Mouse (Mus musculus) B cell, adult 2 months (primary cell): ENCODE results near the gene Gm10031.
"Not testable (repeated sequence)": the region's sequence is repeated elsewhere in the genome, so short reads cannot be mapped to it uniquely, and the experiment has no call there.

Experiments
- DNase-seq, 2 experiments: peaks; one replicate each; pipeline ENCODE4 v3.0.0; 2022

Gm10031 gene

DNA sequence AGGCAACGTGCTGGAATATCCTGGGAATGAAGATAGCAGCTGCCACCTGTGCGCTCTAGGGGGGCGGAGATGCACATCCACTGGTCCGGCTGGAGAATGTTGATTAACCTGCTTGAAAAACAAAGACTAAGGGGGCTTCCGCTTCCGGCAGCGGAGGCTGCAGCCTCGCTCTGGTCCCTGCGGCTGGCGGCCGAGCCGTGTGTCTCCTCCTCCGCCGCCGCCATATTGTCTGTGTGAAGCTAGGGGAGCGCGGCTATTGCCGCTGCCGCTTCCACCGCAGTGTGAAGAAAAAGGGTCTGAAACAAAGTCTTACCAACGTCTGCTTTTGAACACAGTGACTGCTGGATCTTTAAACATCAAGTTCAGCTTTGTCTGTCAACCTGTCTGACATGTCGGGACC, at the start of gene Gm10031:
Gm10031 (plus strand) TSS at position 171 of the 400 bp plus-strand sequence.
- not testable (repeated sequence) for DNase-seq

DNA sequence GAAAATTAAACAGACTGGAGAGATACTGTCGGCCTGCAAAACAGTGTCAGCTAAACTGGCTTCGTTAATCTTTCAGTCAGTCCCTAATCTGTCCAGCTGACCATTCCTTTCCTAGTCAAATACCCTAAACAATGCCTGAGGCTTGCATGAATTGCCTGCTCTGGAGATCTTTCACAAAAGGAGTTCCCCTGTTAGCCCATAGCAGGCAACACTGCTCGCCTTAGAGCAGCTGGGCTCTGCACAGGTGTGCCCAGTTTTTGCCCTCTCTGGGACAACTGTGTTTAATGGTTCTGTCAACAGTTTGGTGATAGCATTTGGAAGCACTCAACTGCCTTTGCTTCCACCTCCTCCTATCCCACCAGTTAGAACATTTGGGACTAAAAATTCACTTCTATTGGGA, 49.0 kb upstream of the Gm10031 start:
- no peak for DNase-seq

DNA sequence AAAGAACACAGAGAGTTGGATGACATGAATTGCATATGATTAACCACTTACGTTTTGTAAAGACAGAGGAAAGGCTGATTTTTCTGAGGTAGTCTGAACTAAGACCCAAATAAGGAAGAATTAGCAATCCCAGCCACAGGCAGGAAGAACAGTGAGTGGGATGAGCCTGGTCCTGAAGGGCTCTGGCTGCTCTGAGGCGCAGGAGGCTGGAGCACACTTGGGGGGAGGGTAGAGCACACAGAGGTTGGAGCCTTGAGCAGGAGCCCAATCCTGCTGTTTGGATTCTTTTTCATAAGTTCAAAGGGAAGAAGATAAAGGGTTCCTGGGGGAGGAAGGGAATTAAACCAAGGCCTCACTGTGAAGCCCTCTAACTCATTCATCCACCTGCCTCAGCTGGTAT, 47.8 kb upstream of the Gm10031 start:
- DNase-seq = no peak

DNA sequence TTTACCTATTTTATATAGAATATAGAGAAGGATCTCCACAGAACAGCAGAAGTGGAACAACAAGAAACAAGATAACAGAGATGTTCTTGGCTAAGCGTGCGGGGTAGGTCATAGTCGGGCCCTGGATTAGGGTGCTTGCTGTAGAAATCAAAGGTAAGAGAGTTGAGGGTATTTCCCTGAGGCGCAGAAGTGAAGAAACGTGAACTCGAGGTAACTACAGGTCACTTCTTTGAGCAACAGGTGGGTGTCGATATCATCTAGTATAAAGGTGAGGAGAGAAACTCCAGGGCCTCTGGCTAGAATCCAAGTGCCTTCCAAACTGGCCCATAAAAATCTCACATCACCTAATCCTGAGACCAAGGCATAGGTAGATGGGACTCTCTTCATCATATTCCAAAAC, 47.3 kb upstream of the Gm10031 start:
- no peak for DNase-seq

DNA sequence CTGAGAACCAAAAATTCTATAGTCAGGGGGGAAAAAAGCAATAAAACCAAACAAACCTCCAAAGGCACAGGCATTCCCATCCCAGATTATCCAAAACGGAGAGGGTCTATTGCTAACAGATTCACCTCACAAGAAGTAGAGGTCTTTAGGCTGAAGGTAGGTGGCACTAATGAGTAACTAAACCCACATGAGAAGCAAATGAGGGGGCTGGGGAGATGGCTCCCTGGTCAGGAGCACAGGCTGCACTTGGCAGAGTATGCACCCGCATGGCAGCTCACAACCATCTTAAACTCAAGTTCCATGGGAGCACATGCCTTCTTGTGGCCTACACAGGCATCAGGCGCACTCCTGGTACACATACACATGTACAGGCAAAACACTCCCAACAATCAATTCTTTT, 42.0 kb upstream of the Gm10031 start:
- DNase-seq = no peak

DNA sequence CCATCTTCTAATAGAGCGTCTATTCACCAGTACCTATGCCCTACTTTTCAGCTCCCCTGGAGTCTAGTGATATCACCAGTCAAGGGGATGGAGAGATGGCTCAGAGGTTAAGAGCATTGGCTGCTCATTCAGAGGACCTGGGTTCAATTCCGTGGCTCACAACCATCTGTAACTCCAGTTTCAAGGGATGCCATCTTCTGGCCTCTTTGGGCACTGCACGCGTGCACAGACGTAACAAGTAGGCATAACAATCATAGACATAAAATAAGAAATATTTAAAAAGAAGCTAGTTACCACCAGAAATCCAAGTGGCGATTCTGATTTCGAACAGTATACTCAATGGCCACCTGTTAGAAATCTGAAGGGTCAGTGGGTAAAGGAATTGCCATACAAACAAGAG, 36.3 kb upstream of the Gm10031 start:
- peak in 1 of 2 experiments; percentile 29 for DNase-seq

DNA sequence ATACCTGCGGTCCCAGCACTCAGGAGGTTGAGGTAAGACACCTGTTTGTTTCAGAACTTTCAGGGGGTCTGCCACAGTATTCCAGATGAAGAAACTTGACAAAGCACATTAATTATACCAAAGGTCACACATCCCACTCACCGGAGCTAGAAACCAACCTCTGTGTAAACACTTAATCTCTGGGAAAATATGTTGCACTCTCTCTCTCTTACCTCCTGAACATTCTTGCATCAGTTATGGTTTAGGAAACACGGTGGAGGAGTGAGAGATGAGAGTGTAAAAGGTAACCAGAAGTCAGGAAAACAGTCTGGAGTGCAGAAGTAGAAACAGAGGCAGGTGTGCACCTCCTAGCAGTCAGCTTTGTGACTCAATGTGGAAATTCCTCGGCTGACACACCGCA, 35.8 kb upstream of the Gm10031 start:
- no peak for DNase-seq

DNA sequence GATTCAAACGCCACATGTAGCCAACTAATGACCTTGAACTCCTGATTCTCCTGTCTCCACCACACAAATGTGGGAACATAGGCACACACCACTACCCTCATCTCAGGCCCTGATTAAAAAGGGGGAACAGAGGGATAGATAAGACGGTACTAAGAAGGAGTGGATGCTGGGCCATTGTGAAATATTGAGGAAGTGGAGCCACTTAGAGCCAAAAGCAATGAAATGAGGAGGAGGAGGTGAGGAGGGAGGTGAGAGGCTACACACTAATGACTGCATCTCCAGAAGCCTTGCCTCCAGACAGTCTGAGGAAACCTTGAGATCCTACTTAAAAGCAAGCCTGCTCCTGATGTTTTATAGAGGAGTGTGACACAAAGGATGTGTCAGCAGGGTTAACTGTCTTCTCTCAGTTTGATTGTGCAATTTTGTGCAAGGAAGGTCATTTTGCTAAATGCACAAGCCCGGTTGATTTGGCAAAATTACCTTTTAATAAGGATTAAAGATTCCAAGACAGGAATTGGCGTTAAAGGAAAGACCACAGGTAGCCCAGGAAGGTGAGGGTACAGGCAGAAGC, 32.5 kb upstream of the Gm10031 start:
- no peak for DNase-seq

DNA sequence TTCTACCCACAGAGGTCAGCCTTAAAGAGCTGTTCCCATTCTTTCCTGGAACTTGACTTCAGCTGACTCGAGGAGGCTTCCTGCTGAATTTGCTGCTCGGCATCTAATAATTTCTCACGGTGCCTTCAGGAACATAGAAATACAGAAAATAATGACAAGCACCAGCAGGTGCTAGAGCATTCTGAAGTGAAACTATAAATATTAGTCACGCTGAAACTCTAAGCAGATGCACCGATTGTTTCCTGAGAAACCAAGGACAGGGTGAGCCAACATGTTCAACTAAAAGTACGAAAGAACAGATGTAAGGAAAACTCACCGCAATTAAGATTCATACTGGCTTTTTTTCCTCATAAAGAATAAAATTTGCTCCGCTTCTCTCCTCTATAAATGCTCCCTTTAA, 28.8 kb upstream of the Gm10031 start:
- no peak for DNase-seq

DNA sequence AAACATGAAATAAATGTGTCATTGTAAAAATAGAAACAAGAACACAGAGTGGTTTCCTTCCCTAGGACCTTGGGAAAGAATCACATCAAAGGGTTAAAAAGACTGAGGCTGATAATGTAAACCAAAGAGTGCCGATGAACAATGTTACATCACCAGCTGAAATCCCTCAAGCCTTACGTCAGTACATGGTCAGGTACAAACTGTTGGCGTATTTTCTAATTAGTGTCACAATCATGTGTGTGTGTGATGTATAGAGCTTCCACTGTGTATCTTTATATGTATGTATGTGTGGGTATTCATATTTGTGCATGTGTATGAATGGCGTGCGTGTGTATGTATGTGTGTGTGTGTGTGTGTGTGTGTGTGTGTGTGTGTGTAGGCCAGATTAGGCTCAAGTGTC, 26.9 kb upstream of the Gm10031 start:
- no peak for DNase-seq

DNA sequence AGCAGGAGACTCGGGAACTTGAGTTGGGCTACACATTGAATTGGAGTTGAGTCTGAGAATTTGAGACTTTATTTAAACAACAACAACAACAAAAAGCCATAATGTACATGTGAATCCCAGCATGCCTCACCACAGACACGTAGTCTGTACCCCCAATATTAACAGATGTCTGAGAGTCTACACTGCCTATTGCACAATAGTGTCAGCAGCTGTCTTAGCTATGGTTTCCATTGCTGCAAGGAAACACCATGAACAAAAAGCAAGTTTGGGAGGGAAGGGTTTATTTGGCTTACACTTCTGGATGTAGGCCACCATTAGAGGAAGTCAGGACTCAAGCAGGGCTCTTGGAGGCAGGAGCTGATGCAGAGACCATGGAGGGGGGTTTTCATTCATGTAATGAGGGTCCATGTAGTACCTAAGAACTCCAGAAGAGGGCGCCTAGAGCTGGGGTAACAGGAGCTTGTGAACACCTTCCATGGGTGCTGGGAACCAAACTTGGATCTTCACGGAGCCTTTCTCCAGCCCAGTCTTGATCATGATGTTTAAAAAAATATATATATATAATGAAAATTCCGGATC, 18.8 kb upstream of the Gm10031 start:
- DNase-seq = peak; percentile 32 to 45

DNA sequence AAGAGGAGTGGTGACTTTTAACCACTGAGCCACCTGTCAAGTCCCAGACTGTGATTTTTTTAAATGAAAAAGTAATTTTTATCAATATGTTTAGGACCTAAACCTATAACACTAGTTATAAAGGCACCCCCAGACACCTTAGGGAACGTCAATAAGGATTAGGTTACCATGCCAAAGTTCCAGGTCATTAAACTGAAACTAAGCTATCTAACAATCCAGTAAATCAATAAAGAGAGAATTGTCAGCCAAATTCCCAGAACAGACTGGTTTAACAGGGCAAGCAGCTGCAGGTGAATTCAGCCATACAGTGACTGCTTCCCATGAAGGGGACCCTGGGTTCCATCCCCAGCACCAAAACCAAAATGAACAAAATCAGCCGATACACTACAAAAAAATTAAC, 17.9 kb upstream of the Gm10031 start:
- no peak for DNase-seq

DNA sequence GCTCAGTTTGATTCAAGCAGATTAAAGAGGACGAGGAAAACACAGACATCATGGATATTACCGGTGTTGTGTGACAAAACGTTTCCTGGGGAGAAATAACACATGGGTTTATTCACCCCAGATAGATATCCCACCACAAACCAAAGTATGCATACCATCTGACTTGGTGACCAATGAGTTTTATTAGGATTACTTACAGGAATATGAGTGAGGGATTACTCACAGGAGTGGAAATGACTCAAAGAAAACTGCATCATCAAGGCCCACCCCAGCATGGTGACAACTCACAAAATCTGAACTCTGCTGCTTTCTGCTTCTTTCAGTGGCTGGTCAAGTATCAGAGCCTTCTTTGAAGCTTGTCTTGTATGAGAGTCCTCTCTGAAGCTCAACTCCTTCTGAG, 16.1 kb upstream of the Gm10031 start:
- no peak for DNase-seq

DNA sequence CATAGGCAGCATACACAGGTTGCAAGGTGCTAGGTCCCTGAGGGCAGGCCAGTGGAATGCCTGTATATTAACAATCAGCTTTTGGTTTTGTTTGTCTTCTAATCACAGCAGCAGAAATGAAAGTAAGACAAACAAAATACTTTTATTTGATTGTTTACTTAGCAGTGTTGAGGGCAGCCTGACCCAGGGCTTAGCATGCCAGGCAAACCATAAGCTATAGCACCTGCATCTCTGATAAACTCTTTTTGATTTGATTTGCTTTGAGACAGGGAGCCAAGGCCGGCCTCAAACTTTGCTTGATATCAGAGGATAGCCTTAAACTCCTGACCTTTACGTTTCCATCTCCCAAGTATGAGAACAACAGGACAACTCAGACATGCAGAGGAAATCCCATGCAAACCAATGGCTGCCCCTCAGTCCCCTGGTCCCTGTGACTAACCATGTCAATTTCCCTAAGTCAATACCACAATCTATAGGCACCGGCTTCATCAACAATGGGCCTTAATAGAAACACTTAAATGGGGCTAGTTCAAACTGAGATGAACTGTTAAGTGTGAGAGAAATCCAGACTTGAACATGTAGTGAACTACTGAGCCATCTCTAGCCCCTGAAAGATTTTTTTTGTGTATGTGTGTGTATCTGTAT, 3.6 kb upstream of the Gm10031 start:
- DNase-seq = no peak

DNA sequence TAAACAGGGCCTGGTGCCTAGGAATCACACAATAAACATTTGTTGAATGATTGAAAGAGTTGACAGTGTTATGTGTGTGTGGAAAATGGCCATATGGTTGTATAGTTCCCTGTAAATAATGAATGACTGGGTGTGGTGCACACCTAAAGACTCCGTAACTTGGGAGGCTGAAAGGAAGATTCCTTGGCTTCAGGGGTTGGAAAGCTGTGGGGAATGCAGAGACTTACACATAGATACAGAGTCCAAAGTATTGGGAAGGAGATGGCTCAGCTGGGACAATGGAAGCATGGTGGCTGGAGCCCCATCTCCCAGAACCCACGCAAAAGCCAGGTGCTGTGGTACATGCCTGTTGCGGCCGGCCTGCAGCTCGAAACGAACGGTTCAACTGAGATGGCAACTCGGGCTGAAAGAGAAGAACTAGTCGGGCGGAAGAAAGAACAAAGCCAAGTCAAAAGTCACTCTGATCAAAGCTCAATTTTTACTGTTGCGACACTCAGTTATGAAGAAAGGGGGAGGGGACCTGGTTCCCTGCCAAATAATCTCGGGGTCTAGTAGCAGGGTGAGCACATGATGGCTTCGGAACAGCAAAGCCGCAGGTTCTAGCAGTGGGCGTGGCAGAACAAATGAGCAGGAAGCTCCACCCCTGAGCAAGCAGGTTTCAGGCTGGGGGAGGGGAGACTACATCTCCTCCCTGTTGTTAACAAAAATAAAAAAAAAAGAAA, 1.9 kb upstream of the Gm10031 start:
- peak; percentile 51 to 57 for DNase-seq

DNA sequence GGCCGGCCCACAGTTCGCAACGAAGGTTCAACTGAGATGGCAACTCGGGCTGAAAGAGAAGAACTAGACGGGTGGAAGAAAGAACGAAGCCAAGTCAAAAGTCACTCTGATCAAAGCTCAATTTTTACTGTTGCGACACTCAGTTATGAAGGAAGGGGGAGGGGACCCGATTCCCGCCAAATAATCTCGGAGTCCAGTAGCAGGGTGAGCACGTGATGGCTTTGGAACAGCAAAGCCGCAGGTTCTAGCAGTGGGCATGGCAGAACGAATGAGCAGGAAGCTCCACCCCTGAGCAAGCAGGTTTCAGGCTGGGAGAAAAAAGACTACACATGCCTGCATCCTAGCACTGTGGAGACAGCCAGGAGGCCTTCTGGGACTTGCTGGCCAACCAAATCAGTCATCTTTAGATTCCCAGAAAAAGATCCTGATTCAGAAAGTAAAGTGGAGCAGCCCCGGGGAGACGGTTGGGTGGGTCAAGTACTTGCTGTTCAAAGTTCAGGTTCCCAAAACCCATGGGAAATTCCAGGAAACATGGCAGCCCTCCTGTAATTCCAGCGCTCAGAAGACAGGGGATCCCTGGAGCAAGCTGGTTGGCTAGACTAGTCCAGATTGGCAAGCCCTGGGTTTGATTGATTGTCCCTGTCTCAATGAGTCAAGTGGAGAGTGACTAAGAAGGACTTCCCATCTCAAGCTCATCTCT, 8.8 kb downstream of the Gm10031 start:
- DNase-seq = not testable (repeated sequence)

DNA sequence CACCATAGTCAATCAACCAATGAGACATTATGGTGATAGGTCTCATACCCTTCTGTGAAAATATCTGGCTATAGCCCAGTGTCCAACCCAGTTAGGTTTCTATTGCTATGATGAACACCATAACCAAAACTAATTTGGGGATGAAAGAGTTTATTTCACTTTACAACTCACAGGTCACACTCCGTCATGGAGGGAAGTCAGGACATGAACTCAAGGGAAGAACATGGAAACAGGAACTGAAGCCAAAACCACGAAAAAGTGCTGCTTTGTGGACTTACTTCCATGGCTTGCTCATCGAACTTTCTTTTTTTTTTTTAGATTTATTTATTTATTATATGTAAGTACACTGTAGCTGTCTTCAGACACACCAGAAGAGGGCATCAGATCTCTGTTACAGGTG, 9.7 kb downstream of the Gm10031 start:
- DNase-seq = no peak

DNA sequence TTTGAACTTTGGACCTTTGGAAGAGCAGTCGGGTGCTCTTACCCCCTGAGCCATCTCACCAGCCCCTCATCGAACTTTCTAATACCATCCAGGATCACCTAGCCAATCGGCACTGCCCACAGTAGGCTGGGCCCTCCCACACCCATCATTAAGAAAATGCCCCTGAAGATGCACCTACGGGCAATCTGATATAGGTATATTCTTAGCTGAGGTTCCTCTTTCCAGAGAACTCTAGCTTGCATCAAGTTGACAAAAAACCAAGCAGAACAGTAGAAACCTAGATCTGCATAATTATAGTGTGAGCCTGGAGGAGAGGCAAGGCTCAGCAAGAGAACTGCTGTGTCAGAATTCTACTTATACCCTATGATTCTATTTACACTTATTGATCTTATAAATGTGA, 10.1 kb downstream of the Gm10031 start:
- no peak for DNase-seq

DNA sequence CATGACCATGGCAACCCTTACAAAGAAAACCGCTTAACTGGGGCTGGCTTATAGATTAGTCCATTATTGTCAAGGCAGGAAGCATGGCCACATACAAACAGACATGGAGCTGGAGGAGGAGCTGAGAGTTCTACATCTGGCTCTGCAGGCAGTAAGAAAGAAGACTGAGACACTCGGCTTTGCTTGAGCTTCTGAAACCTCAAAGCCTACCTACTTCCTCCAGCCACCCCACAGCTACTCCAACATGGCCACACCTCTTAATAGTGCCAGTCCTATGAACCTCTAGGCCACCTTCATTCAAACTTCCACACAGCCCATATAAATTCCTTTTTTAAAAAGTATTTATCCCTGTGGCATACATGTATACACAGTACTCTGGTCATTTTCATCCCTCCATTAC, 13.2 kb downstream of the Gm10031 start:
- no peak for DNase-seq

DNA sequence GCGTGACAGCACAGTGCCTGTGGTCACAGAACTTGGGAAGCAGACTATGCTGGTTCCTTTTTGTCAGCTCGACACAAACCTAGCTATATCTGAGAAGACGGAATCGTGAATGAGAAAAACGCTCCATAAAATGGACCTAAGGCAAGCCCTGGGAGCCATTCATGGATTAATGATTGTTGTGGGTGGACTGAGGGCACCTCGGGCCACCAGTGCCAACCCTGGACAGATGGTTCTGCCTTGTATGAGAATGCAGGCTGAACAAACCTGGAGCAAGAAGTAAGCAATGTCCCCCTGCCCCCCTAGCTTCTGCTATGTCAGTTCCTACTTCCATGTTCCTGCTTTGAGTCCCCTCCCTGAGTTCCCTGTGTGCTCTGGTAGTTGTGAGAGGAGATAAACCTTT, 13.9 kb downstream of the Gm10031 start:
- no peak for DNase-seq

DNA sequence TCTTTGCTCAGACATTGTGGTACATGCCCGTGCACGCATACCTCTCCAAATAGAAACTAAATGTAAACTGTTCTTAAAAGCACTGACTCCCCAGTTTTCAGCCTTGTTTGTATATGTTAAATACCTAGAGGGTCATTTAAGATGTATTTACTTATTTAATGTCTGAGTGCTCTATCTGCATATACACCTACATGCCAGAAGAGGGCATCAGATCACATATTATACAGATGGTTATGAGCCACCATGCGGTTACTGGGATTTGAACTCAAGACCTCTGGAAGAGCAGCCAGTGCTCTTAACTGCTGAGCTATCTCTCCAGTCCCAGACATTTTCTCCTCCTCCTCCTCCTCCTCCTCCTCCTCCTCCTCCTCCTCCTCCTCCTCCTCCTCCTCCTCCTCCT, 14.6 kb downstream of the Gm10031 start:
- peak in 1 of 2 experiments; percentile 12 for DNase-seq

DNA sequence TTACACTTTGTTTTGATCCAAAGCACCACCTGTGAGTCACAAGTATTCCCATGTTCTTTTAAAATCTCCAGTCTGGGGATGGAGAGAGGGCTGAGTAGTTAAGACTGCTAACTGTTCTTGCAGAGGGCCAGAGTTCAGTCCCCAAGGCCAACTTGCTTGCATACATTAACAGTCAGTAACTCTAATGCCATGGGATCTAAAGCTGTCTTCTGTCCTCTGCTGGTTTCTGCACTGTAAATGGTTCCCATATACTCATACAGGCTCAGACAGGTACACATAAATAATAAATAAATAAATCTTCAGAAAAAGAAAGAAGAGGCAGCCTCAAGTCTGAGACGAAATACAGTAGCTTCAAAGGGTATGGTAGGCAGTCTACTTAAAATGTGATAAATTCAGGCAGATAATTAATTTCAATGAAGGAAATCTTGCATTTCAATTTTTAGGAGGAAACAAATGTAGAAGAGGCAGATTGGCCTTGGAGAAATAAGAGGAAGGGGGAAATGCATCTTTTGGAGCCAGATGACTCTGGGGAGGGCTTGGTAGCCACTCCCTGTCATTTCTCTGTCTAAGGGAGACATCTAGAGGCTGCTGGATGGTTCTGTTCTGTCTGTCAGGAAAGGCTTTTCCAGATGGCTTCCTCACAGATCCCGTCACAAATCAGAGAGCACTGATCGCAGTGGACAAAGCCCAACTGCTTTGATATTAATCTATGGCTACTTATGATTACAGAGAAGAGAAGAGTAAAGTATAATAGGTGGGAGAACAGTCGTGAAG, 16.2 kb downstream of the Gm10031 start:
- DNase-seq = peak in 1 of 2 experiments; percentile 19

DNA sequence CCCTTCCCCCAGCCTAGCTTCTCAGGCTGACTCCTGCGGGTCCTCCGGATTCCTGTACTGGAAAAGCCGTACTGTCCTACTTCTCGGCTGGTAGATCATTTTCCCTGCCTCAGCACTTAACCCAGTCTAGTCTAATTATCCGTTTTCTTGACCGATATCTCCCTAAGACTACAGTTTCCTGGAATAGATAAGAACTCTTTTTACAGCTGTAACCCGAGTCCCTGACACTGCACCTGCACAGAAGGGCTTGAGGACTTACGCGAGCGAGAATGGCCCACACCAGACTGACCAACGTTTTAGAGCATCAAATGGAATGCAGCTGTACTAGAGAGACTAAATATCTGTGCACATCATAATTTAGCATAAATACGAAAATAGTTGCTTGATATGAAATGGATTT, 20.2 kb downstream of the Gm10031 start:
- DNase-seq = no peak
